Mouse (Mus musculus): Measurements from ENCODE around the gene Tnk1.
A peak's percentile ranks its signal among the peaks of the same experiment; 100 is the strongest.

Tnk1 gene

GRCm38 (mm10) chr11:69837604-69837951, 21.0 kb downstream of the Tnk1 start, which contains the start of gene Nlgn2:
TSS of gene Nlgn2 (minus strand) at chr11:69837784.
- DNase-seq, result no peak

GRCm38 (mm10) chr11:69836703-69837576, 21.6 kb downstream of the Tnk1 start:
- no peak for DNase-seq

- DNase-seq, result no peak
Observed at GRCm38 (mm10) chr11:69835966-69836335, 22.6 kb downstream of the Tnk1 start.

- no peak for DNase-seq
Observed at GRCm38 (mm10) chr11:69835326-69835965, 23.1 kb downstream of the Tnk1 start.

- DNase-seq, result peak in 1 of 2 experiments; percentile 48
Observed at GRCm38 (mm10) chr11:69834001-69834549, 24.5 kb downstream of the Tnk1 start.

- no peak for DNase-seq
Observed at GRCm38 (mm10) chr11:69833554-69833953, 25.0 kb downstream of the Tnk1 start.

GRCm38 (mm10) chr11:69828832-69829231, 29.7 kb downstream of the Tnk1 start:
- DNase-seq, result no peak

- no peak for DNase-seq
Observed at GRCm38 (mm10) chr11:69823456-69823855, 35.1 kb downstream of the Tnk1 start.

GRCm38 (mm10) chr11:69822080-69822479, 36.5 kb downstream of the Tnk1 start, which contains the start of gene Spem1:
TSS of gene Spem1 (minus strand) at chr11:69822180.
- no peak for DNase-seq

- no peak for DNase-seq
Observed at GRCm38 (mm10) chr11:69818871-69819270, 39.7 kb downstream of the Tnk1 start.

GRCm38 (mm10) chr11:69818365-69818764, 40.2 kb downstream of the Tnk1 start, which contains the start of gene Spem2:
TSS of gene Spem2 (minus strand) at chr11:69818465.
- DNase-seq, result no peak

GRCm38 (mm10) chr11:69816520-69816919, 42.0 kb downstream of the Tnk1 start:
- no peak for DNase-seq

- DNase-seq, result no peak
Observed at GRCm38 (mm10) chr11:69815155-69815554, 43.4 kb downstream of the Tnk1 start, which contains the start of gene Gm39566. TSS of gene Gm39566 (minus strand) at chr11:69815298.

- DNase-seq, result no peak
Observed at GRCm38 (mm10) chr11:69810280-69810679, 48.2 kb downstream of the Tnk1 start.

GRCm38 (mm10) chr11:69807641-69808040, 50.9 kb downstream of the Tnk1 start:
- no peak for DNase-seq

GRCm38 (mm10) chr11:69806378-69806777, 52.2 kb downstream of the Tnk1 start:
- DNase-seq, result no peak

GRCm38 (mm10) chr11:69804972-69805909, 53.3 kb downstream of the Tnk1 start, which contains the start of gene Tmem102:
TSS of gene Tmem102 (minus strand) at chr11:69805624.
- no peak for DNase-seq

GRCm38 (mm10) chr11:69804652-69804940, 53.9 kb downstream of the Tnk1 start:
- DNase-seq, result no peak

- peak; percentile 59 to 79 for DNase-seq
Observed at GRCm38 (mm10) chr11:69803786-69804651, 54.5 kb downstream of the Tnk1 start.

- no peak for DNase-seq
Observed at GRCm38 (mm10) chr11:69803328-69803727, 55.2 kb downstream of the Tnk1 start.

- DNase-seq, result peak; percentile 58 to 72
Observed at GRCm38 (mm10) chr11:69802648-69803105, 55.9 kb downstream of the Tnk1 start.

All from spleen, adult 18-20 months (tissue).